In the genomic region with DNA sequence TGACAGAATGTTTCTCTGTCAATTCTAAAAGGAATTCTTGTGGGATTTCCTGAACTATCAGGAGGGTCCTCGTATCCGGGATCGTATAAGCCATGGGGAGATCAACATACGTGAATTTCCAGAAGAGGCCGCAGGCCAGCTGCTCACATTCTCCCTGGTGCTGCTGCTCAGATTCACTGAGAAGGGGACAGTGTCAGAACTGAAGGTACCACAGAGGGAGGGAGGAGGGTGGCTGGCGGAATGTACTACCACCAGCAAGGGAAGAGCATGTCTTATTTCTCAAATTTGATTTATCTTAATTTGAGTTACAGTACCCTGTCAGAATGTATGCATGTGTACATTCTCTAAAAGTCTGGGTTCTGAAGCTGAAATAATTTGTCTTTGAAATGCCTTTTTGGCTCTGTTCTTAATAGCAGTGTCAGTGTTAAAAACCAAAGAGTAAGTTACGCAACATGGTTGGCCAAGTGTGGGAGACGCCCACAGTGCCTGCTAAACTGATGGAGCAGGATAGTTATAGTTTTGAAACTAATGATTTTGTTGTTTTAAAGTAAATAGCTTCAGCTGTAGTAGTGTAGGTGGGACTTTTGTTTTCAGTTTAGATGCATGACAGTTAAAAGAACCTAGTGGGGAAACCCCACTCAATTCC, we compare ENCODE assay signal across 16 mouse cellular contexts. TPM values are rescaled to one million over a fixed set of nuclear protein-coding genes. Genes with fewer than 3 reads are reported as not detected.
DNase-seq lines count a peak whose midpoint lies in the region; ATAC-seq and TF ChIP-seq lines count a peak whose summit lies in the region.
"Not testable (repeated sequence)": the region's sequence is repeated elsewhere in the genome, so short reads cannot be mapped to it uniquely, and the experiment has no call there.
"Had no signal": no experiment of that assay in that cellular context is flagged by ENCODE, and none has a peak within 500 bp of the region (broad histone marks: within the 10 kb centered on the region; RNA-seq: fewer than 3 reads in every experiment).

No protein-coding gene starts in this region.

- H3K9ac ChIP-seq in intestine, embryonic 16.5 days (ENCODE audit: low read depth, low read length); liver, embryonic 15.5 days; lung, postnatal 0 days (replicated peaks; ENCODE audit: low read depth): not testable (repeated sequence)

- not testable (repeated sequence) for TF ChIP-seq CTCF in G1E (IDR thresholded peaks at IDR 0.05; ENCODE audit: low read depth, low read length); lung, postnatal 0 days (IDR thresholded peaks at IDR 0.05)

- not testable (repeated sequence) for DNase-seq in G1E (ENCODE audit: low spot score); lung, postnatal 0 days (ENCODE audit: low spot score)
- peak; percentile 10 to 12 for DNase-seq in right cerebral cortex, postnatal 10 days (ENCODE audit: low spot score in 2 of 2)

- not testable (repeated sequence) for H3K27me3 ChIP-seq in G1E (ENCODE audit: insufficient read depth, low read length); intestine, embryonic 16.5 days (replicated peaks; ENCODE audit: control insufficient read depth, insufficient read depth, low read length); liver, embryonic 15.5 days; lung, postnatal 0 days (replicated peaks; ENCODE audit: insufficient read depth, low read length)

- peak; percentile 37 for ATAC-seq in G1E (ENCODE audit: extremely low read depth, insufficient number of reproducible peaks, low FRiP score, poor library complexity, severe bottlenecking)
- ATAC-seq in frontal cortex, adult (ENCODE audit: low TSS enrichment), result peak; percentile 55
- peak; percentile 61; the same call in 1 of the 2 replicates for ATAC-seq in intestine, embryonic 16.5 days
- ATAC-seq in liver, embryonic 15.5 days (ENCODE audit: insufficient read depth), result peak; percentile 50; the same call in 1 of the 2 replicates
- peak; percentile 58 for ATAC-seq in lung, postnatal 0 days
- peak; percentile 63 for ATAC-seq in megakaryocyte progenitor cell, adult 5-6 weeks (replicated peaks; ENCODE audit: poor library complexity)

- H3K36me3 ChIP-seq in G1E (replicated peaks), result peaks cover 32% of the 10 kb centered on the region
- not testable (repeated sequence) for H3K36me3 ChIP-seq in intestine, embryonic 16.5 days (ENCODE audit: control insufficient read depth, insufficient read depth, low read length); lung, postnatal 0 days (ENCODE audit: insufficient read depth, low read length)
- peaks cover 16% of the 10 kb centered on the region; the same call in 1 of the 2 replicates for H3K36me3 ChIP-seq in liver, embryonic 15.5 days (replicated peaks)

- H3K9me3 ChIP-seq in G1E (replicated peaks); intestine, embryonic 16.5 days (ENCODE audit: control insufficient read depth, low read length); liver, embryonic 15.5 days (replicated peaks); lung, postnatal 0 days (ENCODE audit: low read length): not testable (repeated sequence)

- not testable (repeated sequence) for TF ChIP-seq EP300 in lung, postnatal 0 days (IDR thresholded peaks at IDR 0.05)

- not testable (repeated sequence) for H3K4me1 ChIP-seq in G1E (ENCODE audit: insufficient read depth, low read depth, low read length); intestine, embryonic 16.5 days (ENCODE audit: control insufficient read depth, insufficient read depth, low read length); liver, embryonic 15.5 days (replicated peaks); lung, postnatal 0 days (ENCODE audit: insufficient read depth, low read depth, low read length)

- WGBS in intestine, embryonic 16.5 days, result 90% methylated on average over 5 of the region's 8 CpGs
- 80% methylated on average over 6 of the region's 8 CpGs for WGBS in liver, embryonic 15.5 days (ENCODE audit: insufficient replicate concordance)
- 78% methylated on average over 5 of the region's 8 CpGs for WGBS in lung, postnatal 0 days

- not testable (repeated sequence) for H3K4me2 ChIP-seq in intestine, embryonic 16.5 days (ENCODE audit: low read depth, low read length); liver, embryonic 15.5 days; lung, postnatal 0 days (replicated peaks; ENCODE audit: low read depth, low read length)

- H3K4me3 ChIP-seq in G1E (ENCODE audit: low read depth, low read length); intestine, embryonic 16.5 days (ENCODE audit: low read length); liver, embryonic 15.5 days (replicated peaks); lung, postnatal 0 days (ENCODE audit: low read depth, low read length): not testable (repeated sequence)

- H3K27ac ChIP-seq in intestine, embryonic 16.5 days (ENCODE audit: low read length); liver, embryonic 15.5 days (replicated peaks); lung, postnatal 0 days (ENCODE audit: low read length): not testable (repeated sequence)

RNA-seq across cellular contexts. Expression of a gene that starts 12.0 kb away (rescaled TPM):
- 49.1 and 59.8 TPM in 2 replicates for total RNA-seq in G1E (2014; fragmentation: Nextera tagmentation)
- total RNA-seq in G1E (2017), result 24.9 and 31.0 TPM in 2 replicates
- 2.3 and 2.7 TPM in 2 replicates for polyA plus RNA-seq in G1E (2012)
- polyA plus RNA-seq in intestine, embryonic 16.5 days (2015; fragmentation: Nextera tagmentation; extraction: Ambion mirVana), result 3.3 and 4.1 TPM in 2 replicates
- polyA plus RNA-seq in liver, embryonic 15.5 days (2015; fragmentation: Nextera tagmentation; extraction: Ambion mirVana), result 1.8 and 3.4 TPM in 2 replicates
- 4.4 and 5.0 TPM in 2 replicates for polyA plus RNA-seq in lung, postnatal 0 days (2015; fragmentation: Nextera tagmentation; extraction: Ambion mirVana)
- 10.1 and 11.6 TPM in 2 replicates for total RNA-seq in megakaryocyte progenitor cell, adult 5-6 weeks (2015)
- 15.4 and 16.3 TPM in 2 replicates for total RNA-seq in megakaryocyte progenitor cell, adult 5-6 weeks (2017)

RNA-seq across cellular contexts. Expression of a gene that starts 12.0 kb away (rescaled TPM):
- not detected in 2 replicates for total RNA-seq in G1E (2014; fragmentation: Nextera tagmentation)
- 1.7 and 4.2 TPM in 2 replicates for total RNA-seq in G1E (2017)
- polyA plus RNA-seq in G1E (2012), result 0.62 and 5.1 TPM in 2 replicates
- polyA plus RNA-seq in intestine, embryonic 16.5 days (2015; fragmentation: Nextera tagmentation; extraction: Ambion mirVana), result 1.4 TPM in 1 of 2 replicates, not detected in the other
- 2.3 and 2.8 TPM in 2 replicates for polyA plus RNA-seq in liver, embryonic 15.5 days (2015; fragmentation: Nextera tagmentation; extraction: Ambion mirVana)
- polyA plus RNA-seq in lung, postnatal 0 days (2015; fragmentation: Nextera tagmentation; extraction: Ambion mirVana), result 1.1 and 1.2 TPM in 2 replicates
- total RNA-seq in megakaryocyte progenitor cell, adult 5-6 weeks (2015), result 1.0 and 1.9 TPM in 2 replicates
- 0.33 TPM in 1 of 2 replicates, not detected in the other for total RNA-seq in megakaryocyte progenitor cell, adult 5-6 weeks (2017)
- total RNA-seq: gastrocnemius, adult 18-20 months; heart, postnatal 36 days had no signal
- polyA plus RNA-seq: adrenal gland, adult 2 months; cerebellum, adult 2 months; embryonic facial prominence, embryonic 15.5 days; forebrain, embryonic 11.5 days; forebrain, embryonic 15.5 days; heart, postnatal 0 days; hindbrain, embryonic 11.5 days had no signal

RNA-seq across cellular contexts. Expression of a gene that starts 12.3 kb away (rescaled TPM):
- total RNA-seq in G1E (2014; fragmentation: Nextera tagmentation) (265 and 268 TPM in 2 replicates), G1E (2017) (133 and 138 TPM in 2 replicates)
- polyA plus RNA-seq in G1E (2012), result 1.3 and 2.2 TPM in 2 replicates
- 50.0 and 58.1 TPM in 2 replicates for polyA plus RNA-seq in intestine, embryonic 16.5 days (2015; fragmentation: Nextera tagmentation; extraction: Ambion mirVana)
- 22.4 and 23.9 TPM in 2 replicates for polyA plus RNA-seq in liver, embryonic 15.5 days (2015; fragmentation: Nextera tagmentation; extraction: Ambion mirVana)
- 49.6 and 59.4 TPM in 2 replicates for polyA plus RNA-seq in lung, postnatal 0 days (2015; fragmentation: Nextera tagmentation; extraction: Ambion mirVana)
- total RNA-seq in megakaryocyte progenitor cell, adult 5-6 weeks (2015), result 57.6 and 71.7 TPM in 2 replicates
- total RNA-seq in megakaryocyte progenitor cell, adult 5-6 weeks (2017), result 24.2 and 39.0 TPM in 2 replicates

RNA-seq across cellular contexts. Expression of a gene that starts 43.3 kb away (rescaled TPM):
- total RNA-seq in G1E (2014; fragmentation: Nextera tagmentation), result 10.3 and 12.2 TPM in 2 replicates
- 13.9 and 15.1 TPM in 2 replicates for total RNA-seq in G1E (2017)
- polyA plus RNA-seq in G1E (2012), result 0.41 and 1.3 TPM in 2 replicates
- 8.0 and 8.6 TPM in 2 replicates for polyA plus RNA-seq in intestine, embryonic 16.5 days (2015; fragmentation: Nextera tagmentation; extraction: Ambion mirVana)
- 2.5 and 3.4 TPM in 2 replicates for polyA plus RNA-seq in liver, embryonic 15.5 days (2015; fragmentation: Nextera tagmentation; extraction: Ambion mirVana)
- 4.5 and 5.6 TPM in 2 replicates for polyA plus RNA-seq in lung, postnatal 0 days (2015; fragmentation: Nextera tagmentation; extraction: Ambion mirVana)
- 3.9 and 4.3 TPM in 2 replicates for total RNA-seq in megakaryocyte progenitor cell, adult 5-6 weeks (2015)
- total RNA-seq in megakaryocyte progenitor cell, adult 5-6 weeks (2017), result 2.0 and 2.9 TPM in 2 replicates
- polyA plus RNA-seq: adrenal gland, adult 2 months had no signal
